Mouse (Mus musculus) myocyte (in vitro differentiated cells): Measurements from ENCODE around the gene Herpud1.

Experiments used
- CEBPB ChIP-seq: IDR thresholded peaks from 2 replicates; pipeline ENCODE4 v1.6.1; 2011; ENCODE audit warnings: mild to moderate bottlenecking, moderate library complexity; ENCODE audit not compliant: poor library complexity, insufficient read depth, severe bottlenecking
- E2F4 ChIP-seq: IDR thresholded peaks from one replicate; pipeline ENCODE4 v1.6.1; 2011; ENCODE audit warnings: mild to moderate bottlenecking, control low read depth, moderate library complexity; ENCODE audit not compliant: insufficient read depth
- MYOD1 ChIP-seq, 3 experiments: IDR thresholded peaks; one replicate each; pipeline ENCODE4 v1.6.1; 2011; ENCODE audit warnings: control low read depth in 2 of 3, low read depth in 2 of 3, mild to moderate bottlenecking in 2 of 3, moderate library complexity in 1 of 3; ENCODE audit not compliant: insufficient read length in 2 of 3, control insufficient read depth in 1 of 3
- MYOG ChIP-seq, 3 experiments: IDR thresholded peaks; one replicate each; pipeline ENCODE4 v1.6.1; 2011; ENCODE audit warnings: control low read depth in 2 of 3, low read depth in 2 of 3, mild to moderate bottlenecking in 2 of 3; ENCODE audit not compliant: insufficient read length in 2 of 3, control insufficient read depth in 1 of 3, insufficient read depth in 1 of 3
- POLR2A ChIP-seq: IDR thresholded peaks from one replicate; pipeline ENCODE4 v1.6.1; 2011; ENCODE audit warnings: low read depth, mild to moderate bottlenecking, control low read depth, moderate library complexity; ENCODE audit not compliant: insufficient read length
- POLR2AphosphoS2 ChIP-seq: IDR thresholded peaks from one replicate; pipeline ENCODE4 v1.6.1; 2011; ENCODE audit warnings: low read depth, control low read depth; ENCODE audit not compliant: insufficient read length
- USF1 ChIP-seq: IDR thresholded peaks from one replicate; pipeline ENCODE4 v1.6.1; 2011; ENCODE audit warnings: low read depth, mild to moderate bottlenecking, control low read depth, moderate library complexity

GRCm38 (mm10) chr8:94348425-94348824 lies 37.8 kb upstream of the Herpud1 start:
- TF ChIP-seq POLR2A, result no peak
- no peak for TF ChIP-seq MYOD1 (IDR thresholded peaks at IDR 0.05; ENCODE audit: control insufficient read depth in 1 of 3, insufficient read length in 2 of 3, low read depth in 2 of 3)
- TF ChIP-seq E2F4, result no peak
- no peak for TF ChIP-seq CEBPB
- TF ChIP-seq POLR2AphosphoS2, result no peak
- no peak for TF ChIP-seq USF1
- no peak for TF ChIP-seq MYOG (IDR thresholded peaks at IDR 0.05; ENCODE audit: control insufficient read depth in 1 of 3, insufficient read depth in 1 of 3, insufficient read length in 2 of 3, low read depth in 2 of 3)
